Mouse (Mus musculus): Measurements from ENCODE around the gene Ncor2.

Ncor2 gene

DNA sequence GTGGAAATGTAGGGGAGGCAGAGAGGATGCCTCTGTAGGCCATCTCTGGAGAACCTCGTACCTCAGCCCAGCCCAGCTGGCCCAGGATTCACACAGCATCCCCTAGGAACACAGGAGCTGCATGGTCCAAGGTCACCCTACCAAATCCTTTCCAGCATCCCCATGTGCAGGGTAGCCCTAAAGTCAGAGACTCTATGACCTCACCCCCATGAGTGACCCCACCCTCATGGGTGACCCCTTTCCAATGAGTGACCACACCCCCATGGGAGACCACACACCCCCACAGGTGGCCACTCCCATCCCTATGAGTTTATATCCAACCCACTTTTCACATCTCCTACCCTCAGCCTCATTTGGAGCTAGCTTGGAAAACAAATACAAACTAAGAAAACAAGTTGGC is 51.1 kb downstream of the Ncor2 start:
- DNase-seq (ENCODE audit: low spot score in 2 of 2): no peak

GRCm38 (mm10) chr5:125127426-125127825 is 51.6 kb downstream of the Ncor2 start:
- no peak for DNase-seq (ENCODE audit: low spot score in 2 of 2)

- no peak for DNase-seq (ENCODE audit: low spot score in 2 of 2)
Observed at GRCm38 (mm10) chr5:125125966-125126464, 53.0 kb downstream of the Ncor2 start.

- DNase-seq (ENCODE audit: low spot score in 2 of 2): no peak
Observed at GRCm38 (mm10) chr5:125125219-125125618, 53.8 kb downstream of the Ncor2 start.

DNA sequence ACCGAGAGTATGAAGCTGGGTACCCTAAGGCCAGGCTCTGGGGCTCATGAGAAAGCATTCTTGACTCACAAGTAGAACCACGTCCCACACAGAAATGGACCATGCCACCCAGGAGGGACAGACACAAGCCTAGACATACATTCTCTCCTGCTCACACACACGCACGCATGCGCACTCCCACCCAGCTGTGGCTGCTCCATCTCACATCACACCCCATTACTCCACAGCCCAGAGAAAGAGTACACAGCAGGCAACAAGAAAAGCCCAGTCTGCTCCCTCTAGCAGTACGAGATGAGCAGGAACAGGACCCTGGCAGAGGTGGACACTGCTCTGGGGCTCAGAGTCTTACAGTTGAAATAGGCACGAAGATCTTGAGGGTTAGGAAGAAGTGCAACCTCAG is 55.0 kb downstream of the Ncor2 start:
- no peak for DNase-seq (ENCODE audit: low spot score in 2 of 2)

DNA sequence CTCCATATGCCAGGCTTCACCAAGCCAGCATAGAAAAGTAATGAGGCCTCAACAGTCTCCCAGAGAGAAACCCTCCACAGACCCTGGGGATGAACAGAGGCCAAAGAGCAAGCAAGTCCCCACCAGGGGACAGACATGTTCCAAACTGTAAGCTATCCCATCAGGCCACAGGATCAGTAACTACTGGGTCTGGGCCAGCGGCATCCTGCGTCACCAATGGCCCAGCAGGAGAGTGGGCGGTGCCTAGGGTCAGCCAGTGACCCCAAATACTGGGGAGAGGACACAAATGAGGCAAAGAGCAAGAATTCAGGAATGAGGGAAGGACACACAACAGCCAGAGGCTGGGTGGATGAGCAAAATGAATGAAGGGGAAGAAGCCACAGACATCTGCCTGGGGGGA is 55.8 kb downstream of the Ncor2 start:
- DNase-seq (ENCODE audit: low spot score in 2 of 2): no peak

GRCm38 (mm10) chr5:125122546-125122945 is 56.5 kb downstream of the Ncor2 start:
- no peak for DNase-seq (ENCODE audit: low spot score in 2 of 2)

GRCm38 (mm10) chr5:125122049-125122448 is 57.0 kb downstream of the Ncor2 start:
- no peak for DNase-seq (ENCODE audit: low spot score in 2 of 2)

- no peak for DNase-seq (ENCODE audit: low spot score in 2 of 2)
Observed at GRCm38 (mm10) chr5:125120517-125121303, 58.3 kb downstream of the Ncor2 start.

DNA sequence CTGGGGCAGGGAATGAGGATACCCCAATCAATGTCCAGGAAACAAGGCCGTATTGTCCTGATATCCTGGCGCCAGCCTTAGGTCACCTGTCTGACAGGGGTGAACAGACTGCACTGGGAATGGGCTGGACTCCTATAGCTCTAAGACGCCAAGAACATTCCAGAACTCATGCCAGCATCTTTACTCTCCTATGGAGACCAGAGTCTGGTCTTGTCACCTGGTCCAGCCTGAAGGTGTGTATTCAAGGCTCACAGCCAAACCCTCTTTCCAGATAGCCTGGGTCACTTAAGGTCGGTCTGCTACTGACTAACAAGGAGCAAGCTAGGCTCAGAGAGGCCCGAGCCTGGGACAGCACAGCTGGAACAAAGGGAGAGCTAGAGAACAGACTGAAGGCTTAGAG is 61.8 kb downstream of the Ncor2 start:
- DNase-seq (ENCODE audit: low spot score in 2 of 2): no peak

- peak; percentile 73 for DNase-seq (ENCODE audit: low spot score in 2 of 2)
Observed at GRCm38 (mm10) chr5:125113029-125113428, 66.0 kb downstream of the Ncor2 start.

DNA sequence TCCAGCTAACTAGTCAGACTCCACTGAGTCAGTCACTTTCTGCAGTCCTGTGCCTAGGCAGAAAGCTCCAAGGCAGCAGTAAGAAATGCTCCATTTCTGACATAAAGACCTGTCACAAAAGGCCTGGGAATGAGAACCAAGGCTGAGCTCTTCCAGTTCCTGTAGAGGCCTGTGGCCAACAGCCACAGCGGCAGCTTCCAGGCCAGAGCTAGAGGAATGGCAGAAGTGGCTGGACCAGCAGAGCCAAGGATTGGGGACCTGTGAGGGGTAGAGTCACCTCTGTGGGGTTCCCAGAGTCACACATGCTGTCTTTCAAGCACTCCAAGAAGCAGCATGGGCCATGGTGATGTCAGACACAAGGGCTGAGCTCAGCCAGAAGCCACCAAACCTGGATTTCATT is 66.4 kb downstream of the Ncor2 start:
- DNase-seq (ENCODE audit: low spot score in 2 of 2): no peak

DNA sequence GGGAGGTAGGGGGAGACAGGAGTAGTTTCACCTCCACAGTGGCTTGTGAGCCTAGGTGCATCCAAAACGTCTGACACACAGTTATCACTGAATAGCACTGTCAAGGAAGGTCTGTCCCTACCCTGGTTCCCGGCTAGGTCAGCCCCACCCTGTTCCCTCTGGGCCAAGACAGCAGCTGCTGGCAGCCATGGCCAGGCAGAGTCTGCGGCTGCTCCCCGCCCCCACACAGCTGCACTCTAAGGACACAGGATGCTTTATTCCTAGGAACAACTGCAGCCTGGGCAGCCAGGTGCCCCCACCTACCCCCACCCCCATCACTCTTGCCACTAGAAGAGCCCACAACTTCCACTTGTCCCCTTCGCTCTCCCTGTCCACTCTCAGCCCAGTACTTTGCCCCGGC is 67.9 kb downstream of the Ncor2 start:
- peak; percentile 75 to 79 for DNase-seq (ENCODE audit: low spot score in 2 of 2)

GRCm38 (mm10) chr5:125110722-125111121 is 68.3 kb downstream of the Ncor2 start:
- DNase-seq (ENCODE audit: low spot score in 2 of 2): no peak

GRCm38 (mm10) chr5:125110196-125110595 is 68.8 kb downstream of the Ncor2 start:
- DNase-seq (ENCODE audit: low spot score in 2 of 2): no peak

GRCm38 (mm10) chr5:125107011-125107651 is 71.9 kb downstream of the Ncor2 start:
- DNase-seq (ENCODE audit: low spot score in 2 of 2): peak; percentile 65 to 68

GRCm38 (mm10) chr5:125106191-125106590 is 72.8 kb downstream of the Ncor2 start:
- DNase-seq (ENCODE audit: low spot score in 2 of 2): peak in 1 of 2 experiments; percentile 54

DNA sequence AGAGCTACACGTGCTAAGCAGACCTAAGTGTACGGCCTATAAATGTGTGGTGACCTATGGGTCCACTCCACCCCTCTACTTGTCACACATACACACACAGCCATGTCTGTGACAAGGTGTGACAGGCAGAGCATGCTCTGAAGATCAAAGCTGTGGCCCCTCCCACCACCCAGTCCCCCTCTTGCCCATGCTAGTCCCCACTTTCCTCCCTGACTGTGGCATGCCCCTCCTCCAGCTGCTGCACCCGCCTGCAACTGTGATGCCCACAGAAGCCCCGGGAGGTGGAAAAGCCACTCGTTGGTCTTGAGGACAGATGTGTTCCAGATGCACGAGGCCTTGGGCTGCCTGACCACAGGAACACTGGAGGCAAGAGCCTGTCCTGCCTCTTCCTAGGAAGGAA is 74.2 kb downstream of the Ncor2 start:
- DNase-seq (ENCODE audit: low spot score in 2 of 2): no peak

GRCm38 (mm10) chr5:125103396-125103795 is 75.6 kb downstream of the Ncor2 start:
- DNase-seq (ENCODE audit: low spot score in 2 of 2): no peak

DNA sequence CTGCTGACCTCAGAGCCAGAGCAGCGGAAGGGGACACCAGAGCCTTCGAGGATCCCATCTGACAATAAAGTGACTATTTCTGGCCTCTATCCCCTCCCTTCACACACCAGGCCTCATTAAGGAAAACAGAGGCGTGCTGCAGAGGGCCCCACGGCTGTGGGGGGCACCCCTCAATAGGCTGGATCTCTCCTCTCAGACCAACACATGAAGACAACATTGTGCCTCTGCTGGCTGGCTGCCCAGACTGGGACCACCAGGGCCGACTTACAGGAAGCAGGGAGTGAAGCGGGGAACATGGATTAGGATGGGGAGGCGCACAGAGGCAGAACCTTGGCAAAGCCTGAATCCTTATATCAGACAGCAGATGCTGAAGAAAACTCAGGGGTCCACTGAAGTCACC is 76.1 kb downstream of the Ncor2 start:
- DNase-seq (ENCODE audit: low spot score in 2 of 2): peak; percentile 86 to 87

DNA sequence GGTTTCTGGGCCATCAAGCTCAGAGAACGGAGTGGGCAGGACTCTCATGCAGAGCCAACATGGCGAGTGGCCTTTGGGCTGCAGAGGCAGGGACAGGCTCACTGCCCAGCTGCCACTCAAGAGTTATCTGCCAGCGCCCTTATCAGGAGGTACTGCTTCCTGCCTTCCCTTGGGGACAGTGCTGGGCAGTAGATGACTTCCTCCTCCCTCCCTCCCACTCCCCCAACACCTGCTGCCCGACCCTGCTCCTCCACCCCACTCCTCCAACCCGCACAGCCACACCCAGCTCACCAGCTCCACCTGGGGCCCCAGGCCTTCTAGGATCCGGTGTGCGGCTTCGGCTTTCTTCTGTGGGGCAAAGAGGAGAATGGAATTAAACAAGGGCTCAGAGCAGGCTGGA is 76.7 kb downstream of the Ncor2 start:
- no peak for DNase-seq (ENCODE audit: low spot score in 2 of 2)

GRCm38 (mm10) chr5:125099785-125100350 is 79.2 kb downstream of the Ncor2 start:
- no peak for DNase-seq (ENCODE audit: low spot score in 2 of 2)

DNA sequence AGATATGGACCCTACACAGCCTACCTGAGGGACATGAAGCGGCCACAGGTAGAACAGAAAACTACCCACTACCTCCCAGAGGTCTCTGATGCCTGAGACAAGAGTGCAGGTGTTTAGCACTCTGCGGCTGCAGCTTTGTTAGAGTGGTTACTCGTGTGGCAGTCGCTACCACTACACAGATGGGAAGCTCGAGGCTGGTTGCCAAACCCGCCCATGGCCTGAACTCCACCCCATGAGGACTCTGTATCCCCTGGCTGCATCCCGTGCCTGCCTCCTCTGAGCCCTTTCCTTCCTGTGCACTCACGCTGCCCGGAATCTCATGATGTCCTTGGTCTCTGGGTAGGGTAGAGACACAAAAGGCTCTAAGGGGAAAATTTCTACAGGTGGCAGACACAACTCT is 80.3 kb downstream of the Ncor2 start:
- DNase-seq (ENCODE audit: low spot score in 2 of 2): no peak

Measured in right cerebral cortex, postnatal 10 days (tissue).